Comparison of ENCODE assay signal across 24 mouse cellular contexts in genomic region chr2:51600873-51601272, GRCm38 (mm10). TPM values are rescaled to one million over a fixed set of nuclear protein-coding genes. Genes with fewer than 3 reads are reported as not detected.
DNase-seq lines count a peak whose midpoint lies in the region; ATAC-seq lines count a peak whose summit lies in the region.
"Had no signal": no experiment of that assay in that cellular context is flagged by ENCODE, and none has a peak within 500 bp of the region (broad histone marks: within the 10 kb centered on the region; RNA-seq: fewer than 3 reads in every experiment).

No protein-coding gene starts in this region.

- H3K9me3 ChIP-seq in kidney, embryonic 16.5 days (ENCODE audit: low read length), result no peaks in the 10 kb centered on the region
- no peaks in the 10 kb centered on the region for H3K9me3 ChIP-seq in neural tube, embryonic 15.5 days (replicated peaks)
- H3K9me3 ChIP-seq: forebrain, embryonic 12.5 days; heart, embryonic 15.5 days; hindbrain, embryonic 15.5 days; megakaryocyte, embryonic 14.5 days had no signal

- H3K27me3 ChIP-seq in kidney, embryonic 16.5 days (ENCODE audit: insufficient read depth, low read length), result no peaks in the 10 kb centered on the region
- no peaks in the 10 kb centered on the region for H3K27me3 ChIP-seq in neural tube, embryonic 15.5 days (replicated peaks)
- H3K27me3 ChIP-seq: heart, embryonic 15.5 days; hindbrain, embryonic 15.5 days; megakaryocyte, embryonic 14.5 days had no signal

- peak; percentile 87 for DNase-seq in heart, adult 11 months
- DNase-seq in heart, postnatal 14 days, result no peak
- peak; percentile 25 to 30 for DNase-seq in kidney, postnatal 36 days
- DNase-seq in gastrocnemius, postnatal 14 days, result peak; percentile 12
- no peak for DNase-seq in urinary bladder, postnatal 25 days (ENCODE audit: low spot score)
- no peak for DNase-seq in frontal cortex, postnatal 10 days (ENCODE audit: low spot score in 2 of 2)
- DNase-seq: adrenal gland, postnatal 14 days; cerebellum, adult 2 months; heart, adult 18-20 months; layer of hippocampus, postnatal 36 days; left cerebral cortex, postnatal 4 days; retina, postnatal 1 day; thymus, adult 2 months had no signal

- H3K4me1 ChIP-seq in kidney, embryonic 16.5 days (ENCODE audit: insufficient read depth, low read length), result peaks cover 6% of the 10 kb centered on the region
- H3K4me1 ChIP-seq in neural tube, embryonic 15.5 days, result peaks cover 15% of the 10 kb centered on the region
- H3K4me1 ChIP-seq: heart, embryonic 15.5 days; megakaryocyte, embryonic 14.5 days had no signal

- no peak for ATAC-seq in kidney, embryonic 16.5 days (ENCODE audit: low FRiP score, low TSS enrichment)
- ATAC-seq in neural tube, embryonic 15.5 days (ENCODE audit: low FRiP score), result 0 out of 2 replicates have a peak, but pooled peaks have one; percentile 44

- H3K36me3 ChIP-seq in kidney, embryonic 16.5 days (ENCODE audit: insufficient read depth, low read length), result no peaks in the 10 kb centered on the region
- no peaks in the 10 kb centered on the region for H3K36me3 ChIP-seq in neural tube, embryonic 15.5 days
- H3K36me3 ChIP-seq: forebrain, embryonic 12.5 days; heart, embryonic 15.5 days; hindbrain, embryonic 15.5 days had no signal

- no peak overlapping the region for H3K4me3 ChIP-seq in kidney, embryonic 16.5 days (ENCODE audit: low read length)
- no peak overlapping the region for H3K4me3 ChIP-seq in neural tube, embryonic 15.5 days (replicated peaks)
- H3K4me3 ChIP-seq: forebrain, embryonic 12.5 days; heart, embryonic 15.5 days; hindbrain, embryonic 15.5 days; megakaryocyte, embryonic 14.5 days had no signal

- H3K4me2 ChIP-seq in kidney, embryonic 16.5 days (replicated peaks; ENCODE audit: low read depth, low read length), result no peak overlapping the region
- no peak overlapping the region for H3K4me2 ChIP-seq in neural tube, embryonic 15.5 days
- H3K4me2 ChIP-seq: forebrain, embryonic 12.5 days; heart, embryonic 15.5 days; liver, embryonic 11.5 days had no signal

- 52% methylated on average over 8 of the region's 8 CpGs for WGBS in kidney, embryonic 16.5 days
- 50% methylated on average over 8 of the region's 8 CpGs for WGBS in neural tube, embryonic 15.5 days

- no peak overlapping the region for H3K27ac ChIP-seq in kidney, embryonic 16.5 days (ENCODE audit: low read length)
- H3K27ac ChIP-seq in neural tube, embryonic 15.5 days (replicated peaks), result 0 out of 2 replicates have a peak overlapping the region, but pooled peaks have one; percentile 8
- H3K27ac ChIP-seq: forebrain, embryonic 12.5 days; heart, embryonic 15.5 days had no signal

- intact Hi-C loops in heart, postnatal 14 days (cut with DNase I), result no loop called here
- intact Hi-C loops in gastrocnemius, postnatal 14 days (cut with DNase I; ENCODE audit: low total_unique reads), result no loop called here

- H3K9ac ChIP-seq in kidney, embryonic 16.5 days (replicated peaks; ENCODE audit: low read length), result no peak overlapping the region
- H3K9ac ChIP-seq in neural tube, embryonic 15.5 days (replicated peaks), result no peak overlapping the region
- H3K9ac ChIP-seq: forebrain, embryonic 12.5 days; heart, embryonic 15.5 days; hindbrain, embryonic 15.5 days had no signal

RNA-seq across cellular contexts. Expression of gene Tas2r134, which starts 26.4 kb away (rescaled TPM):
- not detected for total RNA-seq in heart, postnatal 14 days (2021)
- polyA plus RNA-seq in kidney, embryonic 16.5 days (2015; fragmentation: Nextera tagmentation; extraction: Ambion mirVana), result not detected in 2 replicates
- total RNA-seq in gastrocnemius, postnatal 14 days (2021), result not detected
- not detected in 2 replicates for polyA plus RNA-seq in neural tube, embryonic 15.5 days (2015; fragmentation: Nextera tagmentation; extraction: Ambion mirVana)
- total RNA-seq: adrenal gland, postnatal 14 days; heart, adult 18-20 months; layer of hippocampus, postnatal 36 days; left cerebral cortex, postnatal 4 days had no signal
- polyA plus RNA-seq: cerebellum, adult 2 months; cortical plate, adult 2 months; forebrain, embryonic 12.5 days; heart, embryonic 15.5 days; hindbrain, embryonic 15.5 days; liver, embryonic 11.5 days; lung, embryonic 16.5 days; small intestine, adult 2 months; stomach, embryonic 14.5 days; thymus, adult 2 months had no signal

Comparison
In these comparisons a context has a peak if more than half of its experiments do, and no peak if none do; other contexts are left out.
1. DNase-seq: peak in heart, adult 11 months (single experiment), kidney, postnatal 36 days (2 of 2) and gastrocnemius, postnatal 14 days (single experiment); none in heart, postnatal 14 days (0 of 2), urinary bladder, postnatal 25 days (single experiment) and frontal cortex, postnatal 10 days (0 of 2).